Mouse (Mus musculus) monocyte, adult 5-6 weeks (primary cell): ENCODE measurements around the gene Spata25. TPM values are rescaled to one million over a fixed set of nuclear protein-coding genes. Genes with fewer than 3 reads are reported as not detected.

Source experiments
- total RNA-seq: library from RNA; stranded (forward); fragments of 200-1000, 200-491, 200-594 nt; gene quantifications from 3 replicates; pipeline ENCODE4 v1.2.3, GENCODE M21; 2017

Spata25 gene
- total RNA-seq, 1 experiment from 2014 or later, result not detected

Other genes starting within 250 kb of the Spata25 start
- gene Wfdc6a, start 243.1 kb downstream of the Spata25 start, total RNA-seq, result 0.87 TPM in 1 of 3 replicates, not detected in the others
- not detected in 3 replicates for gene Eppin, start 234.9 kb downstream of the Spata25 start, total RNA-seq
- gene Wfdc6b, start 215.0 kb downstream of the Spata25 start, total RNA-seq, result not detected in 3 replicates
- gene Wfdc8, start 214.9 kb downstream of the Spata25 start, total RNA-seq, result not detected in 3 replicates
- gene Wfdc16, start 189.7 kb downstream of the Spata25 start, total RNA-seq, result not detected in 3 replicates
- not detected in 3 replicates for gene Wfdc10, start 172.5 kb downstream of the Spata25 start, total RNA-seq
- not detected in 3 replicates for gene Wfdc9, start 172.0 kb downstream of the Spata25 start, total RNA-seq
- not detected in 3 replicates for gene Wfdc11, start 154.4 kb downstream of the Spata25 start, total RNA-seq
- gene Wfdc13, start 143.4 kb downstream of the Spata25 start, total RNA-seq, result not detected in 3 replicates
- gene Spint4, start 130.0 kb downstream of the Spata25 start, total RNA-seq, result not detected in 3 replicates
- gene Spint5, start 113.2 kb downstream of the Spata25 start, total RNA-seq, result not detected in 3 replicates
- gene Wfdc3, start 82.6 kb downstream of the Spata25 start, total RNA-seq, result not detected in 3 replicates
- 18.2 to 23.6 TPM (median 20.1 TPM) in 3 replicates for gene Dnttip1, start 82.6 kb downstream of the Spata25 start, total RNA-seq
- 2.7 to 5.1 TPM (median 3.5 TPM) in 3 replicates for gene Ube2c, start 58.6 kb downstream of the Spata25 start, total RNA-seq
- not detected in 3 replicates for gene Tnnc2, start 48.6 kb downstream of the Spata25 start, total RNA-seq
- 2.9 to 6.0 TPM (median 5.5 TPM) in 3 replicates for gene Snx21, start 42.7 kb downstream of the Spata25 start, total RNA-seq
- 31.0 to 45.3 TPM (median 42.4 TPM) in 3 replicates for gene Acot8, start 23.7 kb downstream of the Spata25 start, total RNA-seq
- gene Zswim3, start 23.4 kb downstream of the Spata25 start, total RNA-seq, result 1.2 to 5.3 TPM (median 1.9 TPM) in 3 replicates
- gene Zswim1, start 5.9 kb downstream of the Spata25 start, total RNA-seq, result 0.67 to 1.8 TPM (median 1.7 TPM) in 3 replicates
- 283 to 459 TPM (median 330 TPM) in 3 replicates for gene Ctsa, start 4.3 kb upstream of the Spata25 start, total RNA-seq
- gene Neurl2, start 4.9 kb upstream of the Spata25 start, total RNA-seq, result 0.97 to 3.0 TPM (median 2.3 TPM) in 3 replicates
- 37.3 to 58.3 TPM (median 46.8 TPM) in 3 replicates for gene Pltp, start 29.2 kb upstream of the Spata25 start, total RNA-seq
- gene Pcif1, start 50.8 kb upstream of the Spata25 start, total RNA-seq, result 60.0 to 62.1 TPM (median 60.1 TPM) in 3 replicates
- 9.1 to 21.0 TPM (median 12.5 TPM) in 3 replicates for gene Zfp335, start 83.2 kb upstream of the Spata25 start, total RNA-seq
- gene Mmp9, start 112.2 kb upstream of the Spata25 start, total RNA-seq, result 1.7 to 19.4 TPM (median 15.0 TPM) in 3 replicates
- gene Slc12a5, start 132.3 kb upstream of the Spata25 start, total RNA-seq, result 0.11 to 1.7 TPM (median 0.29 TPM) in 3 replicates
- 25.0 to 47.8 TPM (median 37.3 TPM) in 3 replicates for gene Ncoa5, start 206.3 kb upstream of the Spata25 start, total RNA-seq
- 17.7 to 21.3 TPM (median 20.5 TPM) in 3 replicates for gene Cd40, start 227.1 kb upstream of the Spata25 start, total RNA-seq